Comparison of ENCODE assay signal across 8 mouse cellular contexts in the genomic region with DNA sequence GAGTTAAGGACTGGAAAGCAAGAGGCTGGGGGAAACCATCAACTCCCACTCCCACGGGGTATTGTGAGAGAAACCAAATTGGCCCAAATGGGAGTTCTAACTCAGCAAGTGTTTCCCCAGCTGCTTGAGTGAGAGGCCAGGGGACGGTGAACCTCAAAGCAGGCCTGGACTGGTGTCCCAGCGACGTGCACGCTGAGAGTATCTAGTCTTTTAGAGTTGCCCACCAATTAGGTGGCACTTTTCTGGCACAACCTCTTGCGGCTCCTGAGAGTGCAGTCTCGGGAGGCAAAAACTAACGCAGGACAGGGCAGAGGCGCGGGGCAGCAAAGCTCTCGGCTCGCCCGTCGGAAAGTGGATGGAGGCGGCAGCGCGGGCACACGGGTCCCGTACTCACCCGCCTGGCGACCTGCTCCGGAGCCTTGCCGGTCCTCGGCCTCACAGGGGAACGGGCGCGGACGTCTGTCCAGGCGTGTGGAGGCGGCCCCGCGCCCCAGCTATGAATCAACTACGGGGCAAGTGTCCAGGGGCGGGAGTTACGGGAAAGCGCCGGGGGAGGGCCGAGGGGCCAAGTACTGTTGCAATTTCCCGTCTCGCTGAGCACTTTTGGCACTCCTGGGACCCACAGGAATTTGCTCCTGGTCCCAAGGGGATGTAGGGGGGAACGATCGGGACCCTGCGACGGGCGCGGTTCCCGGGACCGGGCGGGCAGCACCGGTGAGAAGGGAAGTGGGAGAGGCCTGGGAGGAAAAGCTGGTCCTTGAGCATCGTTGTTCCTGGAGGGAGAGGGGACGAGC. TPM values are rescaled to one million over a fixed set of nuclear protein-coding genes. Genes with fewer than 3 reads are reported as not detected.
A peak's percentile ranks its signal among the peaks of the same experiment; 100 is the strongest.
DNase-seq lines count a peak whose midpoint lies in the region; ATAC-seq and TF ChIP-seq lines count a peak whose summit lies in the region.

No protein-coding gene starts in this region.

- peak overlapping the region; percentile 51 for H3K4me3 ChIP-seq in ES-Bruce4 (ENCODE audit: low read depth, low read length)
- peak overlapping the region; percentile 37 for H3K4me3 ChIP-seq in hindbrain, embryonic 15.5 days
- H3K4me3 ChIP-seq in liver, embryonic 11.5 days (ENCODE audit: low read depth, low read length) = peak overlapping the region; percentile 40

- peak overlapping the region; percentile 45 for H3K9ac ChIP-seq in ES-Bruce4 (ENCODE audit: low read depth, poor library complexity, severe bottlenecking)
- H3K9ac ChIP-seq in hindbrain, embryonic 15.5 days = 0 out of 2 replicates have a peak overlapping the region, but pooled peaks have one; percentile 11
- H3K9ac ChIP-seq in liver, embryonic 11.5 days (ENCODE audit: low read depth, low read length) = no peak overlapping the region

- no peak for TF ChIP-seq POLR2A in ES-Bruce4 (IDR thresholded peaks at IDR 0.05; ENCODE audit: insufficient read depth, low read length)

- no peaks in the 10 kb centered on the region; the same call in 1 of the 2 replicates for H3K27me3 ChIP-seq in ES-Bruce4 (ENCODE audit: control insufficient read depth, insufficient read depth, low read length, poor library complexity, severe bottlenecking)
- peaks cover 21% of the 10 kb centered on the region for H3K27me3 ChIP-seq in hindbrain, embryonic 15.5 days
- peaks cover 21% of the 10 kb centered on the region for H3K27me3 ChIP-seq in liver, embryonic 11.5 days (replicated peaks; ENCODE audit: control insufficient read depth, insufficient read depth, low read length)

- no peaks in the 10 kb centered on the region for H3K36me3 ChIP-seq in ES-Bruce4 (ENCODE audit: control insufficient read depth, insufficient read depth, low read length, poor library complexity, severe bottlenecking)
- H3K36me3 ChIP-seq in hindbrain, embryonic 15.5 days = no peaks in the 10 kb centered on the region
- no peaks in the 10 kb centered on the region for H3K36me3 ChIP-seq in liver, embryonic 11.5 days (ENCODE audit: control insufficient read depth, insufficient read depth, low read length)

- TF ChIP-seq CTCF in ES-Bruce4 (IDR thresholded peaks at IDR 0.05; ENCODE audit: low read depth, low read length) = no peak

- H3K4me2 ChIP-seq in hindbrain, embryonic 15.5 days = peak overlapping the region; percentile 70
- H3K4me2 ChIP-seq in liver, embryonic 11.5 days = peak overlapping the region; percentile 66

- ATAC-seq in hindbrain, embryonic 15.5 days (ENCODE audit: low FRiP score, low read depth) = peak; percentile 28; the same call in 1 of the 2 replicates
- ATAC-seq in liver, embryonic 11.5 days (replicated peaks; ENCODE audit: low FRiP score) = no peak
- no peak for ATAC-seq in erythroblast, adult 5-6 weeks (replicated peaks; ENCODE audit: low FRiP score, poor library complexity, severe bottlenecking)

- H3K4me1 ChIP-seq in ES-Bruce4 (ENCODE audit: control insufficient read depth, insufficient read depth, low read length) = peaks cover 2% of the 10 kb centered on the region
- peaks cover 12% of the 10 kb centered on the region for H3K4me1 ChIP-seq in hindbrain, embryonic 15.5 days (replicated peaks)
- no peaks in the 10 kb centered on the region for H3K4me1 ChIP-seq in liver, embryonic 11.5 days (replicated peaks; ENCODE audit: control insufficient read depth, insufficient read depth, low read length)

- no peak for TF ChIP-seq EP300 in ES-Bruce4 (IDR thresholded peaks at IDR 0.05; ENCODE audit: insufficient read depth, low read depth, low read length)

- no peak overlapping the region for H3K27ac ChIP-seq in ES-Bruce4 (ENCODE audit: insufficient read depth, low read length)
- no peak overlapping the region for H3K27ac ChIP-seq in hindbrain, embryonic 15.5 days (replicated peaks)
- H3K27ac ChIP-seq in liver, embryonic 11.5 days (ENCODE audit: low read depth, low read length) = no peak overlapping the region

- no peaks in the 10 kb centered on the region for H3K9me3 ChIP-seq in ES-Bruce4 (replicated peaks; ENCODE audit: control insufficient read depth, insufficient read depth, low read length, poor library complexity, severe bottlenecking)
- H3K9me3 ChIP-seq in hindbrain, embryonic 15.5 days = no peaks in the 10 kb centered on the region
- no peaks in the 10 kb centered on the region for H3K9me3 ChIP-seq in liver, embryonic 11.5 days (ENCODE audit: control insufficient read depth, low read length)

- DNase-seq in adrenal gland, postnatal 25 days = peak; percentile 79
- DNase-seq in gastrocnemius, postnatal 10 days = peak; percentile 78
- DNase-seq in liver, embryonic 11.5 days (ENCODE audit: low spot score) = peak; percentile 50
- peak; percentile 55 for DNase-seq in neural tube, embryonic 10.5 days (ENCODE audit: extremely low spot score, low spot score)
- DNase-seq in layer of hippocampus, adult 8-10 months (ENCODE audit: low spot score in 2 of 2) = no peak

- WGBS in hindbrain, embryonic 15.5 days = 1% methylated on average over 52 of the region's 52 CpGs
- 3% methylated on average over 52 of the region's 52 CpGs for WGBS in liver, embryonic 11.5 days

RNA-seq across cellular contexts. Expression of gene Osmr, which starts 0.8 kb away (rescaled TPM):
- polyA plus RNA-seq in ES-Bruce4 (2011; ENCODE audit: insufficient read depth, insufficient read length, low read depth, missing spikeins) = 1.4 and 1.8 TPM in 2 replicates
- total RNA-seq in adrenal gland, postnatal 25 days (2021) = 5.6 and 5.8 TPM in 2 replicates
- 1 to 10 TPM; 5.5 to 7.5 TPM for total RNA-seq in gastrocnemius, postnatal 10 days (2021)
- 1.5 and 2.2 TPM in 2 replicates for polyA plus RNA-seq in hindbrain, embryonic 15.5 days (2015; fragmentation: Nextera tagmentation; extraction: Ambion mirVana)
- 0.05 TPM in 1 of 2 replicates, not detected in the other for polyA plus RNA-seq in liver, embryonic 11.5 days (2014; fragmentation: Nextera tagmentation; extraction: Ambion mirVana)
- not detected in 2 replicates for total RNA-seq in erythroblast, adult 5-6 weeks (2015; ENCODE audit: low replicate concordance)
- total RNA-seq in erythroblast, adult 5-6 weeks (2017; ENCODE audit: low replicate concordance) = 0.14 TPM in 1 of 2 replicates, not detected in the other
- total RNA-seq in layer of hippocampus, adult 8-10 months (2022) = 10 to 100 TPM in 2 of 4 experiments, 1 to 10 TPM in 2; 2.9 to 18.6 (median 9.1) TPM

Comparison
In these comparisons a context has a peak if more than half of its experiments do, and no peak if none do; other contexts are left out.
1. DNase-seq: peak in adrenal gland, postnatal 25 days (single experiment), gastrocnemius, postnatal 10 days (single experiment), liver, embryonic 11.5 days (single experiment) and neural tube, embryonic 10.5 days (single experiment); none in layer of hippocampus, adult 8-10 months (0 of 2).
2. Peak in every context shown above with its lines, with median percentiles within 50 percentile points of each other: H3K4me3 ChIP-seq.